Mouse (Mus musculus) lung, postnatal 36 days (tissue): ENCODE results near the gene Olfr1283.
"Not testable (repeated sequence)": the region's sequence is repeated elsewhere in the genome, so short reads cannot be mapped to it uniquely, and the experiment has no call there.

ENCODE experiments used
- DNase-seq: peaks from one replicate; pipeline ENCODE4 v3.0.0; 2022; ENCODE audit warnings: mixed read lengths

The Olfr1283 gene

DNA sequence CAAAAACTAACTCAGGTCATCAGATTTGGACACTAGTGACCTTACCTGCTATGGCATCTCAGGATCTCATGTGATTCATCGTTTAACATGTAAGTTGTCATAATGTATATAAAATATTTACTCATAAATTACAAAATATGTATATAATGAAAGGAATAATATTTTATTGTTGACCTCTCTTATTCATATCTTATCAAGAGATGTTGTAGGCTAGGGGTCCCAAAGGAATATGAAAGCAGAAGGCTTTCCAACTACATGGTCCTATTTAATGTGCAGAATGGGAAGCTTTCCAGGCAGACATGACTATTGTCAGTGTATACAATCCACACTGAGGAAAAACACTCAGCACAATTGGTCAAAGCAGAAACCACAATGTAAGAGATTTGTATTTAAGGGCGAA lies at the start of gene Olfr1283:
Olfr1283 (plus strand) TSS at position 301 of the 400 bp plus-strand sequence.
- DNase-seq, result no peak

DNA sequence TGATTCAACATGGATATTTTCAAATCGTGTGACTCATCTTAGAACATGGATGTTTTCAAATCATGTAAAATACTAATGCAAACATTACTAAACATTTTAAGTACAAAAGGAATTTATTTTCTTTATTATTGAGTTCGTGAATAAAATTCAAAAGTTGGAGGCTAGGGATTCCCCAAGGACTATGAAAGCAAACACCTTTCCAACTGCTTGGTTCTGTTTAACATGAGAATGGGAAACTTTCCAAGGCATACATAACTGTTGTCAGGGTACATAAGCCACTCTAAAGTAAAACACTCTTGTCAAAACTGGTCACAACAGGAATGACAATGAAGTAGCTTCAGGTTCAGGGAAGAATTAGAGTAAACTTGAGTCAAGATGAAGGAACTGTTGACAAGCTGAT lies 40.4 kb upstream of the Olfr1283 start, which contains the start of gene Olfr1281:
Olfr1281 (plus strand) TSS at position 301 of the 400 bp plus-strand sequence.
- DNase-seq, result no peak

DNA sequence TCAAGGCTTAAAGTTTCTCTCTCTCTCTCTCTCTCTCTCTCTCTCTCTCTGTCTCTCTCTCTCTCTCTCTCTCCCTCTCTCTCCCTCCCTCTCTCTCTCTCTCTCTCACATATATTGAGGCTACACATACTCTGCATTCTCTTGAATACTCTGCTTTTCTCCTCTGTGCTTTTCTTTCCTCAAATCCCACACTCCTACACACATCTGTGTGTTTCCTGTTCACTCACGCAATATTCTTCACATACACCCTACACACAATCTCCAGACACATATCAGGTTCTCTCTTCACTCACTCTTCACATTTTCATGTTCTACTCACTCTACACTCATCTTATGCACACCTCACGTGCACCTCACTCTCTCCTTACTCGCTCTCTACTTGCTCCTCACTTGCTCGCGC lies 32.9 kb upstream of the Olfr1283 start:
- DNase-seq, result not testable (repeated sequence)

DNA sequence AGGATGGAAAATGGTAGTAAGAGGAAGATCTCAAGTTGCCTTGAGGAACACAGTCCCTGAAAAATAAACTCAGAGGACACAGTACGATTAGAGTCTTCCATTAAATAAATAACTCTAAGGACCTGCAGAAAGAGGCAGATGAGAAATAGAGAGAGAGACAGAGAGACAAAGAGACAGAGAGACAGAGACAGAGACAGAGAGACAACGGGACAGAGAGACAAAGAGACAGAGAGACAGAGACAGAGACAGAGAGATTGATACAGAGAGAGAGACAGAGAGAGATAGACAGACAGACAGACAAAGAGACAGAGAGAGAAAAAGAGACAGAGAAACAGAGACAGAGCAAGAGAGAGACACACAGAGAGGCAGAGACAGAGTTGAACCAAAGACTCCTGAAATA lies 30.6 kb upstream of the Olfr1283 start, which contains the start of gene Olfr1282:
Olfr1282 (minus strand) TSS at position 101 of the 400 bp plus-strand sequence.
- no peak for DNase-seq

DNA sequence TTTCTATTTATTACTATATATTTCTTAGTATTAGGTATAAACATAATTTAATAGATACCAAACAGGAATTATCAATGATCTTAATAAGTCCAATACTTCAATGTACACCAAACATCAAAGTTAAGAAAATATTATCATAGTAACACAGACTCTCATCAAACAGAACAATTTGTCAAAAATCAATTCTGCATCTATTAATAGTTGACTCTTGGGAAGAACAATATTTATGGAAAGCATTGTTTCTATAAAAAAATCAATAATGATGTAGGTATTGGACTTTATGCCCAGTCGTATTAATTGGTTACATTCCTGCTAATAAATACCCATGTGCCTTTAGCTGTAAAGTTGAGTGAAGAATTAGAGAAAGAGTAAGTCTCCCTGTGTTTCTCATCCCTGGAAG lies 8.6 kb downstream of the Olfr1283 start, which contains the start of gene Olfr1284:
Olfr1284 (plus strand) TSS at position 301 of the 400 bp plus-strand sequence.
- DNase-seq, result no peak
